Mouse (Mus musculus) bone marrow, adult 2 months (tissue): ENCODE measurements around the gene Nek4.

Experiments
- CTCF ChIP-seq: fragments of 200-500 bp; IDR thresholded peaks from 2 replicates; pipeline ENCODE4 v1.5.1; 2011; ENCODE audit warnings: low read length, control low read depth; ENCODE audit not compliant: control insufficient read depth, insufficient read depth
- POLR2A ChIP-seq: fragments of 200-500 bp; IDR thresholded peaks from 2 replicates; pipeline ENCODE4 v1.6.1; 2011; ENCODE audit warnings: low read depth, mild to moderate bottlenecking, control low read depth, low read length, borderline replicate concordance; ENCODE audit not compliant: control insufficient read depth

DNA sequence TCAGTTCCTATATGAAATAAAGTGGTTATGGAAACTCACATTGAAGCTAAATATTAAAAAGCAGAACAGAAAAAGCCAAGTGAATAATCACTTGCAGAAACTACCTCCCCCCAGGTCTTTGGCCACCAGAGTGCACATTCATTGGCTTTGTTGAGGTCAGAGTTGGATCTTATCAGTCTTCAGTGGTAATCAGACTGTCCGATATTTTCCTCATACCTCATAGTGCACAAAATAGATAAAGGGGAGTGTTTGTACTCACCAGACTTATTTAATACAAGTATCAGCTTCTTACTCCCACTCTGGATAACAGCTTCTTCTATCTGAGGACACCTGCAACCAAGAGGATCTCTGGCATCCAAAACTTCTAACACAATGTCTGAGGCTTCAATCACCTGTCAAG, 64.9 kb downstream of the Nek4 start:
- TF ChIP-seq CTCF (no peak), POLR2A (no peak)
